ENCODE assay signal across 8 mouse cellular contexts in genomic region chr9:81632191-81632735, GRCm38 (mm10). TPM values are rescaled to one million over a fixed set of nuclear protein-coding genes. Genes with fewer than 3 reads are reported as not detected.
DNase-seq lines count a peak whose midpoint lies in the region; ATAC-seq and TF ChIP-seq lines count a peak whose summit lies in the region.

No protein-coding gene starts in this region.

- H3K4me2 ChIP-seq in liver, embryonic 11.5 days = peak overlapping the region; percentile 85
- H3K4me2 ChIP-seq in liver, embryonic 13.5 days = peak overlapping the region; percentile 68

- H3K4me1 ChIP-seq in liver, embryonic 11.5 days (replicated peaks; ENCODE audit: control insufficient read depth, insufficient read depth, low read length) = 0 out of 2 replicates have a peak, but pooled peaks cover 2% of the 10 kb centered on the region
- 0 out of 2 replicates have a peak, but pooled peaks cover under 1% of the 10 kb centered on the region for H3K4me1 ChIP-seq in cortical plate, adult 2 months (ENCODE audit: control insufficient read depth, insufficient read depth, low read length)
- H3K4me1 ChIP-seq in liver, embryonic 13.5 days (replicated peaks) = no peaks in the 10 kb centered on the region

- DNase-seq in liver, embryonic 11.5 days (ENCODE audit: low spot score) = peak; percentile 38
- DNase-seq in liver (no peak), MN1 (ENCODE audit: low spot score) (no peak)
- DNase-seq in frontal cortex, postnatal 14 days (ENCODE audit: low spot score in 2 of 2) = peak; percentile 13
- no peak for DNase-seq in liver, embryonic 13.5 days
- peak; percentile 65 for DNase-seq in retina, embryonic 14.5 days (ENCODE audit: low spot score)
- DNase-seq in ovary, postnatal 14 days (ENCODE audit: low spot score) = no peak

- H3K9me3 ChIP-seq in liver, embryonic 11.5 days (ENCODE audit: control insufficient read depth, low read length) = no peaks in the 10 kb centered on the region
- no peaks in the 10 kb centered on the region for H3K9me3 ChIP-seq in liver, embryonic 13.5 days (replicated peaks)

- H3K27ac ChIP-seq in liver, embryonic 11.5 days (ENCODE audit: low read depth, low read length) = no peak overlapping the region
- H3K27ac ChIP-seq in cortical plate, adult 2 months (ENCODE audit: insufficient read depth, low read length) = no peak overlapping the region
- no peak overlapping the region for H3K27ac ChIP-seq in liver, embryonic 13.5 days

- H3K4me3 ChIP-seq in liver, embryonic 11.5 days (ENCODE audit: low read depth, low read length) = peak overlapping the region; percentile 53
- peak overlapping the region; percentile 57 for H3K4me3 ChIP-seq in cortical plate, adult 2 months (ENCODE audit: insufficient read depth, low read length)
- H3K4me3 ChIP-seq in liver, embryonic 13.5 days (replicated peaks) = peak overlapping the region; percentile 44

- ATAC-seq in liver, embryonic 11.5 days (replicated peaks; ENCODE audit: low FRiP score) = no peak
- ATAC-seq in liver, embryonic 13.5 days (ENCODE audit: low read depth) = no peak

- H3K36me3 ChIP-seq in liver, embryonic 11.5 days (ENCODE audit: control insufficient read depth, insufficient read depth, low read length) = no peaks in the 10 kb centered on the region
- no peaks in the 10 kb centered on the region for H3K36me3 ChIP-seq in liver, embryonic 13.5 days

- TF ChIP-seq CTCF in cortical plate, adult 2 months (IDR thresholded peaks at IDR 0.05; ENCODE audit: extremely low read depth, insufficient read depth, low read length) = no peak

- WGBS in liver, embryonic 11.5 days = under 1% methylated on average over 31 of the region's 31 CpGs
- under 1% methylated on average over 31 of the region's 31 CpGs for WGBS in liver, embryonic 13.5 days (ENCODE audit: insufficient replicate concordance)

- H3K27me3 ChIP-seq in liver, embryonic 11.5 days (replicated peaks; ENCODE audit: control insufficient read depth, insufficient read depth, low read length) = peaks cover 44% of the 10 kb centered on the region
- peaks cover 49% of the 10 kb centered on the region for H3K27me3 ChIP-seq in liver, embryonic 13.5 days

- no peak overlapping the region for H3K9ac ChIP-seq in liver, embryonic 11.5 days (ENCODE audit: low read depth, low read length)
- H3K9ac ChIP-seq in liver, embryonic 13.5 days = no peak overlapping the region

- no peak for TF ChIP-seq POLR2A in cortical plate, adult 2 months (IDR thresholded peaks at IDR 0.05; ENCODE audit: extremely low read depth, insufficient read depth, low read length)

RNA-seq across cellular contexts. Expression of gene Htr1b, which starts 1.4 kb away (rescaled TPM):
- polyA plus RNA-seq in liver, embryonic 11.5 days (2014; fragmentation: Nextera tagmentation; extraction: Ambion mirVana) = 0.29 and 0.40 TPM in 2 replicates
- 3.8 and 5.9 TPM in 2 replicates for polyA plus RNA-seq in cortical plate, adult 2 months (2012; rRNA removed)
- polyA plus RNA-seq in liver, embryonic 13.5 days (2015; fragmentation: Nextera tagmentation; extraction: Ambion mirVana) = 0.02 and 0.03 TPM in 2 replicates

Comparison
In these comparisons a context has a peak if more than half of its experiments do, and no peak if none do; other contexts are left out.
1. DNase-seq: peak in liver, embryonic 11.5 days (single experiment), frontal cortex, postnatal 14 days (2 of 2) and retina, embryonic 14.5 days (single experiment); none in liver (single experiment), liver, embryonic 13.5 days (single experiment), MN1 (single experiment) and ovary, postnatal 14 days (single experiment).
2. Peak in every context shown above with its lines, with median percentiles within 50 percentile points of each other: H3K4me3 ChIP-seq.